Mouse (Mus musculus): ENCODE measurements at regions not wholly inside any gene's neighbourhood (a gene's known extent, or its start where the extent isn't known, plus 50 kb on each side); places are given as distances from the start of the nearest gene placed in this dataset.
"Not testable (repeated sequence)": the region's sequence is repeated elsewhere in the genome, so short reads cannot be mapped to it uniquely, and the experiment has no call there.

- H3K9me3 ChIP-seq (replicated peaks; ENCODE audit: control insufficient read depth, low read length) = no peaks in the 10 kb centered on the region
- H3K36me3 ChIP-seq (ENCODE audit: control insufficient read depth, insufficient read depth) = no peaks in the 10 kb centered on the region
- no peak overlapping the region for H3K4me2 ChIP-seq (ENCODE audit: low read depth, low read length)
- no peak overlapping the region for H3K27ac ChIP-seq (ENCODE audit: low read length)
- H3K27me3 ChIP-seq (ENCODE audit: control insufficient read depth, insufficient read depth, low read depth, low read length) = no peaks in the 10 kb centered on the region
- no peak for ATAC-seq (ENCODE audit: low read depth)
- no peak overlapping the region for H3K4me3 ChIP-seq (ENCODE audit: low read depth, low read length)
- H3K9ac ChIP-seq (ENCODE audit: low read depth, low read length) = no peak overlapping the region
- WGBS (ENCODE audit: insufficient replicate concordance) = 61% methylated on average over 10 of the region's 10 CpGs
- H3K4me1 ChIP-seq (ENCODE audit: control insufficient read depth, low read depth, low read length) = no peaks in the 10 kb centered on the region
Measured at GRCm38 (mm10) chr11:111961047-111961837, 820.8 kb upstream of the Sox9 start.

GRCm38 (mm10) chr11:111961846-111962245 is 820.2 kb upstream of the Sox9 start:
- no peak for ATAC-seq (ENCODE audit: low read depth)
- 74% methylated on average over 2 of the region's 2 CpGs for WGBS (ENCODE audit: insufficient replicate concordance)
- no peaks in the 10 kb centered on the region for H3K36me3 ChIP-seq (ENCODE audit: control insufficient read depth, insufficient read depth)
- H3K9me3 ChIP-seq (replicated peaks; ENCODE audit: control insufficient read depth, low read length) = no peaks in the 10 kb centered on the region
- H3K9ac ChIP-seq (ENCODE audit: low read depth, low read length) = no peak overlapping the region
- no peak overlapping the region for H3K4me3 ChIP-seq (ENCODE audit: low read depth, low read length)
- H3K4me2 ChIP-seq (ENCODE audit: low read depth, low read length) = no peak overlapping the region
- H3K4me1 ChIP-seq (ENCODE audit: control insufficient read depth, low read depth, low read length) = no peaks in the 10 kb centered on the region
- H3K27me3 ChIP-seq (ENCODE audit: control insufficient read depth, insufficient read depth, low read depth, low read length) = no peaks in the 10 kb centered on the region
- no peak overlapping the region for H3K27ac ChIP-seq (ENCODE audit: low read length)

- H3K4me3 ChIP-seq (ENCODE audit: low read depth, low read length) = no peak overlapping the region
- H3K9me3 ChIP-seq (replicated peaks; ENCODE audit: control insufficient read depth, low read length) = no peaks in the 10 kb centered on the region
- no peaks in the 10 kb centered on the region for H3K4me1 ChIP-seq (ENCODE audit: control insufficient read depth, low read depth, low read length)
- no peaks in the 10 kb centered on the region for H3K27me3 ChIP-seq (ENCODE audit: control insufficient read depth, insufficient read depth, low read depth, low read length)
- H3K9ac ChIP-seq (ENCODE audit: low read depth, low read length) = no peak overlapping the region
- no peaks in the 10 kb centered on the region for H3K36me3 ChIP-seq (ENCODE audit: control insufficient read depth, insufficient read depth)
- no peak for ATAC-seq (ENCODE audit: low read depth)
- H3K4me2 ChIP-seq (ENCODE audit: low read depth, low read length) = no peak overlapping the region
- 72% methylated on average over 6 of the region's 6 CpGs for WGBS (ENCODE audit: insufficient replicate concordance)
- no peak overlapping the region for H3K27ac ChIP-seq (ENCODE audit: low read length)
Measured at GRCm38 (mm10) chr11:111964066-111964465, 818.0 kb upstream of the Sox9 start.

- no peaks in the 10 kb centered on the region for H3K9me3 ChIP-seq (replicated peaks; ENCODE audit: control insufficient read depth, low read length)
- no peaks in the 10 kb centered on the region for H3K4me1 ChIP-seq (ENCODE audit: control insufficient read depth, low read depth, low read length)
- H3K4me3 ChIP-seq (ENCODE audit: low read depth, low read length) = no peak overlapping the region
- H3K27me3 ChIP-seq (ENCODE audit: control insufficient read depth, insufficient read depth, low read depth, low read length) = no peaks in the 10 kb centered on the region
- WGBS (ENCODE audit: insufficient replicate concordance) = 69% methylated on average over 3 of the region's 3 CpGs
- H3K36me3 ChIP-seq (ENCODE audit: control insufficient read depth, insufficient read depth) = no peaks in the 10 kb centered on the region
- no peak overlapping the region for H3K4me2 ChIP-seq (ENCODE audit: low read depth, low read length)
- H3K9ac ChIP-seq (ENCODE audit: low read depth, low read length) = no peak overlapping the region
- H3K27ac ChIP-seq (ENCODE audit: low read length) = no peak overlapping the region
- ATAC-seq (ENCODE audit: low read depth) = no peak
Measured at GRCm38 (mm10) chr11:111966401-111966800, 815.6 kb upstream of the Sox9 start.

- no peaks in the 10 kb centered on the region for H3K27me3 ChIP-seq (ENCODE audit: control insufficient read depth, insufficient read depth, low read depth, low read length)
- ATAC-seq (ENCODE audit: low read depth) = no peak
- H3K4me1 ChIP-seq (ENCODE audit: control insufficient read depth, low read depth, low read length) = no peaks in the 10 kb centered on the region
- no peak overlapping the region for H3K9ac ChIP-seq (ENCODE audit: low read depth, low read length)
- H3K4me2 ChIP-seq (ENCODE audit: low read depth, low read length) = no peak overlapping the region
- no peaks in the 10 kb centered on the region for H3K9me3 ChIP-seq (replicated peaks; ENCODE audit: control insufficient read depth, low read length)
- H3K36me3 ChIP-seq (ENCODE audit: control insufficient read depth, insufficient read depth) = no peaks in the 10 kb centered on the region
- H3K27ac ChIP-seq (ENCODE audit: low read length) = no peak overlapping the region
- H3K4me3 ChIP-seq (ENCODE audit: low read depth, low read length) = no peak overlapping the region
- WGBS (ENCODE audit: insufficient replicate concordance) = 56% methylated on average over 4 of the region's 4 CpGs
Measured at GRCm38 (mm10) chr11:111971001-111971400, 811.0 kb upstream of the Sox9 start.

GRCm38 (mm10) chr11:111978667-111979066 is 803.4 kb upstream of the Sox9 start:
- 55% methylated on average over 4 of the region's 4 CpGs for WGBS (ENCODE audit: insufficient replicate concordance)
- H3K9ac ChIP-seq (ENCODE audit: low read depth, low read length) = no peak overlapping the region
- H3K4me3 ChIP-seq (ENCODE audit: low read depth, low read length) = no peak overlapping the region
- H3K4me1 ChIP-seq (ENCODE audit: control insufficient read depth, low read depth, low read length) = no peaks in the 10 kb centered on the region
- no peaks in the 10 kb centered on the region for H3K9me3 ChIP-seq (replicated peaks; ENCODE audit: control insufficient read depth, low read length)
- no peak for ATAC-seq (ENCODE audit: low read depth)
- no peak overlapping the region for H3K4me2 ChIP-seq (ENCODE audit: low read depth, low read length)
- H3K36me3 ChIP-seq (ENCODE audit: control insufficient read depth, insufficient read depth) = no peaks in the 10 kb centered on the region
- H3K27ac ChIP-seq (ENCODE audit: low read length) = no peak overlapping the region
- no peaks in the 10 kb centered on the region for H3K27me3 ChIP-seq (ENCODE audit: control insufficient read depth, insufficient read depth, low read depth, low read length)

GRCm38 (mm10) chr11:111996395-111996794 is 785.6 kb upstream of the Sox9 start:
- no peaks in the 10 kb centered on the region for H3K36me3 ChIP-seq (ENCODE audit: control insufficient read depth, insufficient read depth)
- no peaks in the 10 kb centered on the region for H3K4me1 ChIP-seq (ENCODE audit: control insufficient read depth, low read depth, low read length)
- no peaks in the 10 kb centered on the region for H3K27me3 ChIP-seq (ENCODE audit: control insufficient read depth, insufficient read depth, low read depth, low read length)
- WGBS (ENCODE audit: insufficient replicate concordance) = 55% methylated on average over 4 of the region's 4 CpGs
- no peak for ATAC-seq (ENCODE audit: low read depth)
- H3K9me3 ChIP-seq (replicated peaks; ENCODE audit: control insufficient read depth, low read length) = no peaks in the 10 kb centered on the region
- no peak overlapping the region for H3K27ac ChIP-seq (ENCODE audit: low read length)
- H3K9ac ChIP-seq (ENCODE audit: low read depth, low read length) = no peak overlapping the region
- H3K4me3 ChIP-seq (ENCODE audit: low read depth, low read length) = no peak overlapping the region
- no peak overlapping the region for H3K4me2 ChIP-seq (ENCODE audit: low read depth, low read length)

- H3K4me3 ChIP-seq (ENCODE audit: low read depth, low read length); H3K4me2 ChIP-seq (ENCODE audit: low read depth, low read length); H3K9me3 ChIP-seq (replicated peaks; ENCODE audit: control insufficient read depth, low read length); H3K27me3 ChIP-seq (ENCODE audit: control insufficient read depth, insufficient read depth, low read depth, low read length); H3K36me3 ChIP-seq (ENCODE audit: control insufficient read depth, insufficient read depth); H3K27ac ChIP-seq (ENCODE audit: low read length); H3K9ac ChIP-seq (ENCODE audit: low read depth, low read length); ATAC-seq (ENCODE audit: low read depth); H3K4me1 ChIP-seq (ENCODE audit: control insufficient read depth, low read depth, low read length): not testable (repeated sequence)
- WGBS (ENCODE audit: insufficient replicate concordance) = no CpG with 5 or more reads among the region's 2 CpGs
Measured at GRCm38 (mm10) chr11:112010848-112011247, 771.2 kb upstream of the Sox9 start.

GRCm38 (mm10) chr11:112017906-112018305 is 764.1 kb upstream of the Sox9 start:
- Histone ChIP-seq H3K27ac (ENCODE audit: low read length) (no peak overlapping the region), H3K9me3 (replicated peaks; ENCODE audit: control insufficient read depth, low read length) (no peaks in the 10 kb centered on the region), H3K4me2 (ENCODE audit: low read depth, low read length) (no peak overlapping the region), H3K4me1 (ENCODE audit: control insufficient read depth, low read depth, low read length) (no peaks in the 10 kb centered on the region), H3K27me3 (ENCODE audit: control insufficient read depth, insufficient read depth, low read depth, low read length) (no peaks in the 10 kb centered on the region), H3K36me3 (ENCODE audit: control insufficient read depth, insufficient read depth) (no peaks in the 10 kb centered on the region), H3K4me3 (ENCODE audit: low read depth, low read length) (no peak overlapping the region), H3K9ac (ENCODE audit: low read depth, low read length) (no peak overlapping the region)
- WGBS (ENCODE audit: insufficient replicate concordance) = 58% methylated on average over 3 of the region's 3 CpGs
- no peak for ATAC-seq (ENCODE audit: low read depth)
